33 mouse cellular contexts compared by ENCODE assay signal in genomic region chr12:118566681-118567080, GRCm38 (mm10).
"Had no signal": no experiment of that assay in that cellular context is flagged by ENCODE, and none has a peak within 500 bp of the region (broad histone marks: within the 10 kb centered on the region; RNA-seq: fewer than 3 reads in every experiment).

No protein-coding gene starts in this region.

- DNase-seq: left cerebral cortex, postnatal 4 days; liver; liver, embryonic 13.5 days; liver, postnatal 0 days; lung, adult 18-20 months; lung, adult 2 months; lung, embryonic 14.5 days; lung, postnatal 10 days; lung, postnatal 14 days; lung, postnatal 36 days; lung, postnatal 4 days; midbrain, embryonic 14.5 days had no signal

- H3K9me3 ChIP-seq: limb, embryonic 10.5 days; limb, embryonic 13.5 days; limb, embryonic 15.5 days; liver, embryonic 12.5 days; liver, embryonic 13.5 days; liver, embryonic 15.5 days; lung, embryonic 15.5 days; midbrain, embryonic 10.5 days; midbrain, embryonic 12.5 days; midbrain, embryonic 13.5 days; midbrain, embryonic 15.5 days; neural tube, embryonic 12.5 days; neural tube, embryonic 13.5 days had no signal

- H3K4me3 ChIP-seq: limb, embryonic 10.5 days; limb, embryonic 12.5 days; limb, embryonic 13.5 days; limb, embryonic 15.5 days; liver, embryonic 12.5 days; liver, embryonic 13.5 days; liver, embryonic 15.5 days; lung, embryonic 15.5 days; megakaryocyte, embryonic 14.5 days; midbrain, embryonic 10.5 days; midbrain, embryonic 12.5 days; midbrain, embryonic 13.5 days; midbrain, embryonic 15.5 days; myocyte; neural tube, embryonic 12.5 days; neural tube, embryonic 13.5 days had no signal

- H3K27me3 ChIP-seq: limb, embryonic 12.5 days; limb, embryonic 15.5 days; liver, embryonic 13.5 days; liver, embryonic 15.5 days; lung, embryonic 15.5 days; midbrain, embryonic 12.5 days; midbrain, embryonic 13.5 days; midbrain, embryonic 15.5 days; neural tube, embryonic 12.5 days had no signal

- H3K27ac ChIP-seq: limb, embryonic 10.5 days; limb, embryonic 12.5 days; limb, embryonic 13.5 days; limb, embryonic 15.5 days; liver, embryonic 12.5 days; liver, embryonic 13.5 days; liver, embryonic 14.5 days; liver, embryonic 15.5 days; lung, embryonic 15.5 days; macrophage; midbrain, embryonic 10.5 days; midbrain, embryonic 12.5 days; midbrain, embryonic 13.5 days; midbrain, embryonic 15.5 days; neural tube, embryonic 12.5 days; neural tube, embryonic 13.5 days had no signal

- ATAC-seq: liver, embryonic 12.5 days; liver, postnatal 0 days; lung, postnatal 0 days; midbrain, embryonic 13.5 days; midbrain, embryonic 15.5 days; midbrain, embryonic 16.5 days had no signal

- H3K9ac ChIP-seq: limb, embryonic 12.5 days; limb, embryonic 13.5 days; limb, embryonic 15.5 days; liver, embryonic 12.5 days; liver, embryonic 13.5 days; liver, embryonic 14.5 days; liver, embryonic 15.5 days; liver, postnatal 0 days; lung, embryonic 14.5 days; lung, embryonic 15.5 days; midbrain, embryonic 12.5 days; midbrain, embryonic 13.5 days; midbrain, embryonic 15.5 days; neural tube, embryonic 12.5 days; neural tube, embryonic 13.5 days had no signal

- H3K4me2 ChIP-seq: limb, embryonic 12.5 days; limb, embryonic 13.5 days; limb, embryonic 15.5 days; liver, embryonic 11.5 days; liver, embryonic 12.5 days; liver, embryonic 13.5 days; liver, embryonic 15.5 days; lung, embryonic 14.5 days; lung, embryonic 15.5 days; midbrain, embryonic 11.5 days; midbrain, embryonic 12.5 days; midbrain, embryonic 13.5 days; midbrain, embryonic 15.5 days; neural tube, embryonic 12.5 days; neural tube, embryonic 13.5 days had no signal

- H3K36me3 ChIP-seq: limb, embryonic 10.5 days; limb, embryonic 12.5 days; limb, embryonic 13.5 days; limb, embryonic 15.5 days; liver, embryonic 12.5 days; liver, embryonic 13.5 days; liver, embryonic 15.5 days; lung, embryonic 15.5 days; midbrain, embryonic 10.5 days; midbrain, embryonic 12.5 days; midbrain, embryonic 13.5 days; midbrain, embryonic 15.5 days; neural tube, embryonic 12.5 days; neural tube, embryonic 13.5 days had no signal

- H3K4me1 ChIP-seq: liver, embryonic 12.5 days; liver, embryonic 13.5 days; liver, embryonic 15.5 days; megakaryocyte, embryonic 14.5 days had no signal
